Comparison of ENCODE assay signal across 11 mouse cellular contexts in the genomic region with DNA sequence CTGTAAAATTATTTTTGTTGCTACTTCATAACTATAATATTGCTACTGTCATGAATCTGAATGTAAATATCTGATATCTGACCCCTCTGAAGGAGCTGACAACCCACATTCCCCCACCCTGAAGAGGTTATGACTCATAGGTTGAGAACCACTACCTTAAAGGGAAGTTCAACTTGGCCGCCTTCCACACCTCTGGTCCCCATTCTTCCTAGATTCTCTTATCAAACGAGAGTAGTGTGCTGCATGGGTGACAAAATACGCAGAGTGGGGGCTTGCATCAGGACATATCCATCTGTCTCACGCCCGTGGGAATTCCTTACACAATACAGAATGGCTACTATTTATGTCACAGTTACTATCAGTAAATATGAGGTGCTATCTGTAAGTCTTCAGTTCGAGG.
DNase-seq lines count a peak whose midpoint lies in the region; ATAC-seq and TF ChIP-seq lines count a peak whose summit lies in the region.
"Had no signal": no experiment of that assay in that cellular context is flagged by ENCODE, and none has a peak within 500 bp of the region (broad histone marks: within the 10 kb centered on the region; RNA-seq: fewer than 3 reads in every experiment).

No protein-coding gene starts in this region.

- no peaks in the 10 kb centered on the region for H3K27me3 ChIP-seq in heart, postnatal 0 days (ENCODE audit: control insufficient read depth, insufficient read depth, low read length)
- no peaks in the 10 kb centered on the region for H3K27me3 ChIP-seq in stomach, postnatal 0 days (ENCODE audit: control insufficient read depth, insufficient read depth, low read length)
- H3K27me3 ChIP-seq: Patski had no signal

- 5% methylated on average over 6 of the region's 6 CpGs for whole genome bisulfite sequencing in heart, postnatal 0 days
- WGBS in stomach, postnatal 0 days = 54% methylated on average over 6 of the region's 6 CpGs

- TF ChIP-seq EP300 in heart, postnatal 0 days (IDR thresholded peaks at IDR 0.05; ENCODE audit: low read depth) = no peak
- TF ChIP-seq EP300 in stomach, postnatal 0 days (optimal IDR thresholded peaks at IDR 0.05) = no peak

- H3K36me3 ChIP-seq in heart, postnatal 0 days (replicated peaks; ENCODE audit: control insufficient read depth, insufficient read depth, low read length) = no peaks in the 10 kb centered on the region
- no peaks in the 10 kb centered on the region for H3K36me3 ChIP-seq in stomach, postnatal 0 days (ENCODE audit: control insufficient read depth, insufficient read depth, low read length)

- no peaks in the 10 kb centered on the region for H3K9me3 ChIP-seq in heart, postnatal 0 days (replicated peaks; ENCODE audit: control insufficient read depth, low read length)
- no peaks in the 10 kb centered on the region for H3K9me3 ChIP-seq in stomach, postnatal 0 days (ENCODE audit: control insufficient read depth, low read length)

- no peak overlapping the region for H3K9ac ChIP-seq in heart, postnatal 0 days (replicated peaks; ENCODE audit: low read depth, low read length)
- no peak overlapping the region for H3K9ac ChIP-seq in stomach, postnatal 0 days (ENCODE audit: low read length)

- no peak overlapping the region for H3K4me3 ChIP-seq in heart, postnatal 0 days (ENCODE audit: low read depth, low read length)
- no peak overlapping the region for H3K4me3 ChIP-seq in stomach, postnatal 0 days (ENCODE audit: low read depth, low read length)
- H3K4me3 ChIP-seq in gastrocnemius, adult 2 months = no peak overlapping the region
- H3K4me3 ChIP-seq: erythroblast, embryonic 14.5 days had no signal

- peak; percentile 42 for ATAC-seq in heart, postnatal 0 days (ENCODE audit: insufficient read depth, low read depth)
- no peak for ATAC-seq in stomach, postnatal 0 days (ENCODE audit: low FRiP score, low TSS enrichment)
- ATAC-seq: Patski had no signal

- peak overlapping the region; percentile 74 for H3K27ac ChIP-seq in heart, postnatal 0 days (ENCODE audit: low read depth)
- H3K27ac ChIP-seq in stomach, postnatal 0 days (replicated peaks) = no peak overlapping the region
- H3K27ac ChIP-seq in gastrocnemius, adult 2 months = no peak overlapping the region

- DNase-seq in adrenal gland, postnatal 10 days = peak; percentile 31
- DNase-seq in adrenal gland, adult 18-20 months (ENCODE audit: low spot score in 2 of 2) = no peak
- peak; percentile 39 to 42 for DNase-seq in adrenal gland, postnatal 36 days
- DNase-seq in heart, postnatal 0 days (ENCODE audit: low spot score) = peak; percentile 55
- peak; percentile 26 for DNase-seq in lung, postnatal 10 days
- DNase-seq in stomach, postnatal 0 days (ENCODE audit: low spot score) = no peak
- DNase-seq in embryo, embryonic 9.5 days (ENCODE audit: extremely low spot score) = no peak
- no peak for DNase-seq in gastrocnemius, adult 2 months
- DNase-seq: gastrocnemius, postnatal 25 days had no signal

- TF ChIP-seq CTCF in heart, postnatal 0 days (IDR thresholded peaks at IDR 0.05; ENCODE audit: low read depth) = no peak
- no peak for TF ChIP-seq CTCF in stomach, postnatal 0 days (IDR thresholded peaks at IDR 0.05; ENCODE audit: low read depth)
- no peak for TF ChIP-seq CTCF in gastrocnemius, adult 2 months (IDR thresholded peaks at IDR 0.05)

- H3K4me2 ChIP-seq in heart, postnatal 0 days (ENCODE audit: low read depth, low read length) = peak overlapping the region; percentile 28; the same call in 1 of the 2 replicates
- no peak overlapping the region for H3K4me2 ChIP-seq in stomach, postnatal 0 days (replicated peaks; ENCODE audit: low read depth)

- peaks cover 38% of the 10 kb centered on the region for H3K4me1 ChIP-seq in heart, postnatal 0 days (ENCODE audit: control insufficient read depth, insufficient read depth)
- peaks cover 3% of the 10 kb centered on the region for H3K4me1 ChIP-seq in stomach, postnatal 0 days (replicated peaks; ENCODE audit: control insufficient read depth, insufficient read depth)

- intact Hi-C loops in gastrocnemius, adult 2 months (cut with DNase I) = loop anchor here (10.0 kb wide), 1 partner anchor 313 kb away; no protein-coding TSS in a partner anchor

Comparison
In these comparisons a context has a peak if more than half of its experiments do, and no peak if none do; other contexts are left out.
1. DNase-seq: peak in adrenal gland, postnatal 10 days (single experiment), adrenal gland, postnatal 36 days (2 of 2), heart, postnatal 0 days (single experiment) and lung, postnatal 10 days (single experiment); none in adrenal gland, adult 18-20 months (0 of 2), stomach, postnatal 0 days (single experiment), embryo, embryonic 9.5 days (single experiment) and gastrocnemius, adult 2 months (single experiment).